Mouse (Mus musculus) liver, postnatal 0 days (tissue): ENCODE measurements around the gene Snu13.

Experiments
- CTCF ChIP-seq: sonication (generic); IDR thresholded peaks from 2 replicates; pipeline ENCODE4 v1.5.1; 2016; ENCODE audit warnings: antibody characterized with exemption, low read depth
- EP300 ChIP-seq: IDR thresholded peaks from 2 replicates; pipeline ENCODE4 v1.6.1; 2016; ENCODE audit warnings: antibody characterized with exemption, low read depth, mild to moderate bottlenecking

DNA sequence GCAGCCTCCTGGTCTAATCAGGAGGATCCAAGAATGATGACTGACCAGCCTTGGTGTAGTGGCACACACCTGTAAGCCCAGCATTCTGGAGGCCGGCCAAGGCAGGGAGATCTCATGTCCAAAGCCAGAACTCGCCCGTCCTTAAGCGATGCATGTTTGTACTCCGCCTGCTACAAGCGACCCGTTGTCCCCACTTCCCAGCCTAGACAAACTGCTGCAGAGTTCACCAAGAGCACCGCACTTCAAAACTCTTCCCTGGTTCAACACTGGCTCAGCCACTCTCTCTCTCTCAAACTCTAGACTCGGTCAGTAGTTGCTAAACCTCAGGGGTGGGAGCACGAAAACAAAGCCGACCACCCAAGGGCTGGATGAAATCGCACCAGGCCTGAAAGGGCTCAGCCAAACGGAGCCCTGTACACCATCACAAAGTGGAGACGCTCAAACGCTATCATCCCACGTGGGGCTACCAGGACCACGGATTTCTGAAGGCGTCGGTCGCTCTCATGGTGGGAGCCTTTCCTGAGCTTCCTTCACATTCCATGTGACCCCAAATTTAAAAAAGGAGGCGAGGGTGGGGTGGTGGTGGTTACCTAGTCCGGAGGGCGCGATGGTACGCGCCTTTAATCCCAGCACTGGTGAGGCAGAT is 1.0 kb downstream of the Snu13 start:
- TF ChIP-seq EP300, result no peak
- no peak for TF ChIP-seq CTCF
